Mouse (Mus musculus): Measurements from ENCODE around the gene Cdc37l1.
A peak's percentile ranks its signal among the peaks of the same experiment; 100 is the strongest.

Cdc37l1 gene

GRCm38 (mm10) chr19:29046961-29047333 lies 56.8 kb downstream of the Cdc37l1 start:
- peak; percentile 38 for DNase-seq (ENCODE audit: low read depth)

- peak; percentile 82 for DNase-seq (ENCODE audit: low read depth)
Observed at GRCm38 (mm10) chr19:29047334-29048170, 57.4 kb downstream of the Cdc37l1 start, which contains the start of gene Ak3. Ak3 (minus strand) TSS chr19:29047961.

DNA sequence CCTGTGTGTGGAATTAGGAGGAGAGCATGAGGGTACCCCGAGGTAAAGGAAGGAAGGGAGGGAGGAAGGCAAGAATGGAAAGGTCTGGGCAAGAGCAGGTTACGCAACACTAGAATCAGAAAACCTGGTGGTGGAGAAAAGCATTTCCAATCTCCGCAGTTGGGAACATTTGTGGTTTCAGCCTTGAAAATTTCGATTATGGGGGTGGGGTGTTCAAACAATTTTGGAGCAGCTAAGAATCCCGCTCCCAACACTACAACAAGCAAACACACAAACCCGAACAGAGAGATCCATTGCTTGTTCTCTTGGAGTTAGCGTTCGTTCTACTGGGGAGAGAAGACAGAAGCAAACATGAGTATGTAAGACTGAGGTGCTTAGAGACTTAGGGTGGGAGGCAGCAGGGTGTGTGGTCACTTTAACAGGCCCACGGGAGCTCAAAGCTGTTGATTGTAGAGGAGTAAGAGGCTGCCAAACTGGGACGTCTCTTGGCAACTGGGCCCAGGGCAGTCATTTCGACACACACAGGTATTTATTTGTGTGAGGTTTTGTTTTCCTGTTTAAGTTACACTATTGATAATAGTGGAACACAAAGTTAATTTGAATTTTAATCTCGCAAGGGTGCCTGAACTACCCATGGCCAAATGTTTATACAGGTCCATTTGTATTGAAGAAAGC lies 59.4 kb downstream of the Cdc37l1 start:
- DNase-seq (ENCODE audit: low read depth) = no peak

DNA sequence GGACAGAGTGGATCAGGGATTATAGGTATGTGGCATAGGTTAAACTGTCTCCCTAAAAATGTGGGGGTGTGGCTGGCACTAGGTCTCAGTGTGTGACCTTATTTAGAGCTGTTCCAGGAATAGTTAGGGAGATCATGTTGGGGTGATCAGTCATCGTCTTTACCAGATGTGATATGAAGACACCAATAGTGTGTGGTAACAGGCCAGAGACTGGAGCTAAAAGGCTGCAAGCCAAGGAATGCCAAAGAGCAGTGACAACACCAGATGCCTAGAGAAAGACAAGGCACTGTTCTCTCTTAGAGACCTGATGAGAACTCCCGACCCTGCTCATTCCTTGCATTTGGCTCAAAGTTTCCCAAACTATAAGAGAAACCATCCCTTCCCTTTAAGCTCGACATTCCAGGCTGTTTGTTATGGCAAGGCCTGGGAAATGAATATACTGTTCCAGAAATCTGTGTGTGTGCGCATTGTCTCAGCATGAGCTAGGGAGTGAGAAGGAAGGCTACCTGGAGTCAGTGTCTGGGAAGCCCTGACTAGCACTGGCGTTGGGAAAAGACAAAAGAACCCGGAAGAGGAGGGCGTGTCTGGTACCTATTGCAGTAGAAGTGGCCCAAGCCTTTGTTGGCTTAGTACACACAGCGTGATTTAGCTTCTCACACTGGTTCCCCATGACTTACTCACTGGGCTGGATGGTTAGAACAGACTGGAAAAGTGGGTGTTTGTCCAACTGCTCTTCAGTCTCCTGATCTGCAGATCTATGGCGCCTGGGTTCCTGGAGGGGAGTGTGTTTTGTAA lies 60.2 kb downstream of the Cdc37l1 start:
- no peak for DNase-seq (ENCODE audit: low read depth)

- DNase-seq (ENCODE audit: low read depth) = no peak
Observed at GRCm38 (mm10) chr19:29052786-29053185, 62.6 kb downstream of the Cdc37l1 start.

DNA sequence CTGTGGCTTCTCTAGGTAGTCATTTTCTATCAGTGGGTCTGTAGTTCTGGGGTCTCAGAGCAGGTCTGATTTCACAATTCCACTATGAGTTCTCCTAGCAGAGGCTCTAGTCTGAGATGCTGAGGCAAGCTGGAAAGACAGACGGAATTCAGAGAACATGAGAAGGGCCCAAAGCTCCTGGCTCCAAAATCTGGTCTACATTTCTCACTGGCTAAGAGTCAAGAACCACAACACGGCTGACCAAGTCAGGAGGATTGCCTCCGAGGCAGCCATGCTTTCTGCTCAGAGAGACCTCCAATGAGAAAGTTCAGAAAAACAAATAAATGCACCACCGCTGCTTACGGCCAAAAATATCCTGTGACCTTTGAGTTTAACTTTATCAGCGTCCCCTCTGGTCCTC lies 64.4 kb downstream of the Cdc37l1 start:
- no peak for DNase-seq (ENCODE audit: low read depth)

DNA sequence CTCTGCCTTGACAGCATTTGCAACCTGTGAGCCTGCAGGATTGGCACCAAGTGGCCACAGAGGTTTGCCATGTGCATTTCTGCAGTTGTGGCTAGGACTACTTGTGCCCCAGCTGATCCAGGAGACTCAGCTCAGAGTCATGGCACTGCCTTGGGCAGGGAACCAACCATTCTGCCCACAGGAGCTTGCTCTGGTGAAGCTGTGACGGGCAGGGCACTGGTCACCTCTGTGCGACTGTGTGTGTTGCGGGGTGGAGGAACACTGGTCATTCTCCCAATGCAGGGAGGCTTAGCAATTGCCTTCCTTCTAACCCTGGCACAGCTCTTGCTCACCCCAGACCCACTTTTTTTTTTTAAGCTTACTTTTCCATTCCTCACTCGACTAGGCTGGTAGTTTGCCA lies 65.3 kb downstream of the Cdc37l1 start:
- no peak for DNase-seq (ENCODE audit: low read depth)

GRCm38 (mm10) chr19:29058741-29059140 lies 68.6 kb downstream of the Cdc37l1 start:
- DNase-seq (ENCODE audit: low read depth) = no peak

DNA sequence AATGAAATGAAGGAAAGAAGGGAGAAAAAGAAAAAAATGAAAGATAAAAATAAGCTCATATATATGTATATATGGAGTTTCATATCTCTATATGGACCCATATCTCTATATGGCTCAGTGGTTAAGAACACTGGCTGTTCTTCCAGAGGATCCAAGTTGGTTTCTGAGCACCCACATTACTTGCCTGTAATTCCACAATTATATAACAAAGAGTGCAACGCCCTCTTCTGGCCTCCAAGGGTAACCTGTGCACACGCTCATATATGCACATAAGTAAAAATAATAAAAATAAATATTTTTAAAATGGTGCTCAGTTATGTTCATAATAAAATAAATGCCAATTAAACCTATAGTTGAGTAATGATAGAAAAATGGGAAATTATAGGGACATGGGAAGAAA lies 69.5 kb downstream of the Cdc37l1 start:
- peak; percentile 50 for DNase-seq (ENCODE audit: low read depth)

DNA sequence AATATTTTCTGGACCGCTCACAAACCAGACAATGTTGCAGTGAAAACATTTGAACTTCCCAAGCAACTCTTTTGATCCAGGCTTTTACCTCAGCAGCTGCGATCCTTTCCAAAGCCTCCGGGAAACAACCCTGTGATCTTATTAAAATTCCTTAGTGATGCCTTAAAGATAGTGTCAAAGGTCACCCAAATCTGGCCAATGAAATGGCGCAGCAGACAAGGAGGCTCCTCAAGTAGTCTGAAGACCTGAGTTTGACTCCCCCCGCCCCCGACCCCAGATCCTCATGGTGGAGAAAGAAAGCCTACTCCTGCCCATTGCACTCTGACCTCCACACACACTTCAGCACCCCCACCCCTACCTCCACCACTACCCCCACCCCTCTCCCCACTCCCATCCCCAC lies 70.1 kb downstream of the Cdc37l1 start:
- no peak for DNase-seq (ENCODE audit: low read depth)

- no peak for DNase-seq (ENCODE audit: low read depth)
Observed at GRCm38 (mm10) chr19:29063009-29063408, 72.9 kb downstream of the Cdc37l1 start.

DNA sequence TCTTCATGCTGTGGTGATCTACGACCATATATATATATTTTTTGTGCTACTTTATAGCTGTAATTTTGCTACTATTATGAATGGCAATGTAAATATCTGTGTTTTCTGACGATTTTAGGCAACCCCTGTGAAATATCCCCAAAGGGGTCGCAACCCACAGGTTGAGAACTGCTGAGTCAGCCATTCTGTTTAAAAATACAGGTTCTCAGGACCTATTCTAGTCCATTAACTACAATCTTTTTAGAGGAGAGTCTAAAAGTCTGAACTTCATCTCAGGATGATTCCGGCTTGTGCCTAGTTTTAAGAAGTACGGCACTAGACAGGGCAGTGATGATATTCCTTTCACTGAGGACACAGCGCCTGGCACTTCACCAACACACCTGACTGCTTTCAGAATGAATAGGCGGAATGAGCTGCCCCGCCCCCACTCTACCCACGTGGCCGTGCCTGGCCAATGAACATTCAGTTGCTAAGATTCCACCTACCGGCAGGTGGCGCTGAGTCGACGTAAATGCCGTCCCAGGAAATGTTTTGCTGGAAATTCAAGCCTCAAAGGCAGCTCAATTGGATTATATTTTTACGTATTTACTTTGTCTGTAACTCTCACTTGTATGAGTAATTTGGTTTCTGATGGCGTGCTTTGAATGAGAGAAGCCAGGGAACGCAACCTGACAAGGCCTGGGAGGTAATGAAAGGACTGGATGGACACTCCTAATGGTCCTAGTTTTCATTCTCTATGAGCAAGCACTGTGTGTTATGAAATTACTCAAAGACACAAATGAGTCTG lies 73.6 kb downstream of the Cdc37l1 start:
- DNase-seq (ENCODE audit: low read depth) = peak; percentile 99

GRCm38 (mm10) chr19:29064451-29065102 lies 74.4 kb downstream of the Cdc37l1 start:
- DNase-seq (ENCODE audit: low read depth) = no peak

DNA sequence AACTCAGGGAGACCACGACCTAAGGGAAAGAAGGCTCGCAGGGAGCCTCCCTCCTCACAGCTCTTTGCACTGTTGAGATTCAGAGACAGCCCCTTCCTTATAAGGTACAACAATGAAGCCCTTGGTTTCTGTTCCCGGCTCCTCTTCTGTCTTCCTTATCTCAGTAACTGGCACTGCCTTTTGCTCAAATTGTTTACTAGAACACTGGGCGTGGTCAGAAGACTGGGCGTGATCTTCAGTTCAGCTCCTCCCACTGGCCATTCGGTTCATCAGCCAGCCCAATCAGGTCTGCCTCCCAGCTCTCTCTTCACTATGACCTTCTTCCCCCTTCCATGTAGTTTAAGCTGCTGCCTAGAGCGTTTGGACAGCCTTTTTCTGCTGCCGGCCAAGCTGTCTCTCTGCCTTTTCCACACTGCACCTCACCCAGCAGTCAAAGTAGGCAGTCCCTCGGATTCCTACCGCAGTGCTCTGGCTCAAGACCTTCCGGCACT lies 76.9 kb downstream of the Cdc37l1 start:
- DNase-seq (ENCODE audit: low read depth) = peak; percentile 90

DNA sequence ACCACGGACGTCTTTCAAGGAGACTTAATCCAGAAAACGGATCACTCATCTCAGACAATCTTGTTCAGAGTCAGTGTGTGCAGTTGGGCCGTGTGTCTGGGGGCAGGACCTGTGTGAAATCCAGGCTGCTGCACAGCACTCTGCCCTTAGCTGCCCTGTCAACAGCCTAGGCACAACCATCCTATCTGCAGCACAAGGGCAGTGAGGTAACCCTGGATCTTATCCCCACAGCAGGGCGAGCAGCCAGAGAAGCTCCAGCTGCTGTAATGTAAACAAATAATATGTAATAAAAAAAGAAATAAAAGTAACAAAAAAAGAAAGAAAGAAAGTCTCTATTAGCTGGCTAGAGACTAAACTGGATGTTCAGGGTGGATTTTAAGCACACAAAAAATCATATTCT lies 79.0 kb downstream of the Cdc37l1 start:
- DNase-seq (ENCODE audit: low read depth) = no peak

GRCm38 (mm10) chr19:29074802-29075201 lies 84.7 kb downstream of the Cdc37l1 start:
- DNase-seq (ENCODE audit: low read depth) = no peak
